Mouse (Mus musculus) lung, adult 2 months (tissue): ENCODE measurements around the gene Sgce.

ENCODE experiments used
- CTCF ChIP-seq: fragments of 200-500 bp; IDR thresholded peaks from 2 replicates; pipeline ENCODE4 v1.5.1; 2011; ENCODE audit warnings: mild to moderate bottlenecking, low read length, control low read depth; ENCODE audit not compliant: insufficient read depth
- POLR2A ChIP-seq: fragments of 200-500 bp; IDR thresholded peaks from 2 replicates; pipeline ENCODE4 v1.6.1; 2011; ENCODE audit warnings: low read depth, mild to moderate bottlenecking, control low read depth, low read length, borderline replicate concordance; ENCODE audit errors: extremely low read depth

DNA sequence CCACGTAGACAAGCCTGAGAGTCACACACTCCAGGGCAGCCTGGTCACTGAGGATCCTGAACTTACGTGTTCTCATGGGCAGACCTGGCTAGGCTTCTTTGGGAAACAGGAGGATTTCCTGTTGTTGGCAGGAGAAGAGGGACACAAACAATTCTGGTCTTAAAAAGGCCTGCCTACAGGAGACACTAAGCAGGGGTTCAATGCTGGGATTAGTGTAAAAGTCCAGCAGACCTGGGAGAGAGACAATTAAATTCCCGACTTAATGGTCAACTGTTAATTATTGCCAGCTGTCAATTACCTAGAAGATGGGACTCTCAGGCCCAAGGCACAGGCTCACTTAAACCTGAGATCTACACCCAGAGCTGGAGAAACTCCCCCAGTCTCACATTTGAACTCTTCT, 51.2 kb downstream of the Sgce start:
- no peak for TF ChIP-seq POLR2A
- TF ChIP-seq CTCF, result no peak
